Mouse (Mus musculus) limb, embryonic 11.5 days (tissue): ENCODE measurements around the gene Mtss1l. TPM values are rescaled to one million over a fixed set of nuclear protein-coding genes. Genes with fewer than 3 reads are reported as not detected.

Source experiments
- ATAC-seq: fragments of 200-750 bp; cut with Nextera tagmentation; 2 replicates; pipeline ENCODE4 v1.8.0; 2017; ENCODE audit warnings: low read depth; ENCODE audit not compliant: insufficient number of reproducible peaks, low FRiP score, low TSS enrichment
- DNase-seq: peaks from one replicate; pipeline ENCODE4 v3.0.0-alpha.2; 2015; ENCODE audit warnings: low spot score
- H3K27ac ChIP-seq: fragments of 300-500 bp; sonication (generic); replicated peaks from 2 replicates; pipeline ENCODE4 v1.5.1; 2014; ENCODE audit warnings: low read depth, mild to moderate bottlenecking, low read length
- H3K27me3 ChIP-seq: fragments of 300-500 bp; sonication (generic); 2 replicates; pipeline ENCODE4 v1.6.1; 2014; ENCODE audit warnings: mild to moderate bottlenecking, low read length, mixed read lengths; ENCODE audit not compliant: control insufficient read depth, insufficient read depth
- H3K36me3 ChIP-seq: fragments of 300-500 bp; sonication (generic); 2 replicates; pipeline ENCODE4 v1.6.1; 2014; ENCODE audit warnings: mild to moderate bottlenecking, low read length, moderate library complexity, mixed read lengths; ENCODE audit not compliant: control insufficient read depth, insufficient read depth
- H3K4me1 ChIP-seq: fragments of 300-500 bp; sonication (generic); 2 replicates; pipeline ENCODE4 v1.6.1; 2014; ENCODE audit warnings: low read length, mixed read lengths; ENCODE audit not compliant: control insufficient read depth, insufficient read depth
- H3K4me2 ChIP-seq: fragments of 300-500 bp; sonication (generic); 2 replicates; pipeline ENCODE4 v1.6.1; 2014; ENCODE audit warnings: low read depth, mild to moderate bottlenecking, moderate library complexity; ENCODE audit not compliant: severe bottlenecking
- H3K4me3 ChIP-seq: fragments of 300-500 bp; sonication (generic); 2 replicates; pipeline ENCODE4 v1.5.1; 2014; ENCODE audit warnings: low read depth, low read length
- H3K9ac ChIP-seq: fragments of 300-500 bp; sonication (generic); 2 replicates; pipeline ENCODE4 v1.6.1; 2014; ENCODE audit warnings: mild to moderate bottlenecking, low read length
- H3K9me3 ChIP-seq: fragments of 300-500 bp; sonication (generic); 2 replicates; pipeline ENCODE4 v1.6.1; 2016; ENCODE audit warnings: low read length; ENCODE audit not compliant: control insufficient read depth
- WGBS: fragments of 180-500 bp; shearing (Covaris S2); extraction: QIAGEN DNeasy Blood & Tissue Kit; methylation state at CpG from one replicate; pipeline ENCODE4 v1.1.7; 2014; 5-methylcytosine and 5-hydroxymethylcytosine counted together
- polyA plus RNA-seq: library from polyadenylated mRNA; unstranded; fragments of >200 nt; fragmentation: Nextera tagmentation; extraction: Ambion mirVana; gene quantifications from 2 replicates; pipeline ENCODE4 v1.2.1, GENCODE M21; 2014

Gene Mtss1l
- polyA plus RNA-seq, 1 experiment from 2014 or later: 15.7 TPM

DNA sequence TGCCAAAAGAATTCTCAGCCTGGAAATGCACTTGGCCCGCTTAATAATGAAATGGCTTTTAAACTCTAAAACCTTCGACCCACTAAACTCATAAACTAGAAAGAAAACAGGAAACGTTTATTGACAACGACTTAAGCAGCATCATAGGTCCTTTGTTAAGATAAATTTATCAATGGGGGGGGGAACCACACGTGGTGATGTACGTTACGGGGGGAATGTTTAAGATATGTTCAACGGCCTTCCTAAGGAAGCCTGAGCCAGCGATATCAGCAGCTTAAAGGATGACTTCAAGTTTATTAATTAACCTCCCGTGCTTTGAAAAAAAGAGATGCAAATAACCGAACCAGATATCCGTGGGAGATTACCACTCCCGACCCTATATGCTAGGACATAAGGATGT lies 29.0 kb downstream of the Mtss1l start:
- 55% methylated on average over 13 of the region's 13 CpGs for WGBS

DNA sequence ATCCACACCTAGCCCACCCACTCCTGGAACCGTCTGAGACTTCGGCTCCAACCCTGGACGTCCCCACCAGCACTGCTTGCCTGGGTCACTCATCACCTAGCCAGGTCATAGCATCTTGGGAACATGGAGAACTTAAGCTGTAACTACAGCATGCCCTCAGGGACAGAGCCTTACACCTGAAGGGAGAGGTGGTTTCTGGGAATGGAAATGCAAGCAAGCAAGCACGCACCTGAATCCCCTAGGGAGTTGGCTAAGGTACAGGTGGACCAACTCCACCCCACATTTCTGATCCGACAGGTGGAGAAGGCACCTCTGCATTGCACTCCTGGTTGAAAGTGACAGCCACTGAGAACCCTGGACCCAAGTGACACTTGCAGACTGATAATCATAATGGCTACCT lies 30.2 kb downstream of the Mtss1l start:
- no peak overlapping the region for H3K4me2 ChIP-seq
- ATAC-seq: no peak
- H3K4me3 ChIP-seq: no peak overlapping the region
- WGBS: 86% methylated on average over 5 of the region's 5 CpGs
- H3K27me3 ChIP-seq: no peaks in the 10 kb centered on the region
- no peaks in the 10 kb centered on the region; the same call in 1 of the 2 replicates for H3K36me3 ChIP-seq
- DNase-seq: no peak
- H3K4me1 ChIP-seq: no peaks in the 10 kb centered on the region
- H3K9me3 ChIP-seq: no peaks in the 10 kb centered on the region
- no peak overlapping the region for H3K27ac ChIP-seq
- H3K9ac ChIP-seq: no peak overlapping the region

More for the DNA sequence above, 29.0 kb downstream of the Mtss1l start:
- no peak overlapping the region for H3K9ac ChIP-seq
- H3K4me3 ChIP-seq: no peak overlapping the region
- H3K9me3 ChIP-seq: no peaks in the 10 kb centered on the region
- DNase-seq (no peak), ATAC-seq (no peak)
- H3K27ac ChIP-seq: no peak overlapping the region
- H3K4me2 ChIP-seq: no peak overlapping the region
- H3K27me3 ChIP-seq: no peaks in the 10 kb centered on the region
- H3K36me3 ChIP-seq: no peaks in the 10 kb centered on the region; the same call in 1 of the 2 replicates
- no peaks in the 10 kb centered on the region for H3K4me1 ChIP-seq

DNA sequence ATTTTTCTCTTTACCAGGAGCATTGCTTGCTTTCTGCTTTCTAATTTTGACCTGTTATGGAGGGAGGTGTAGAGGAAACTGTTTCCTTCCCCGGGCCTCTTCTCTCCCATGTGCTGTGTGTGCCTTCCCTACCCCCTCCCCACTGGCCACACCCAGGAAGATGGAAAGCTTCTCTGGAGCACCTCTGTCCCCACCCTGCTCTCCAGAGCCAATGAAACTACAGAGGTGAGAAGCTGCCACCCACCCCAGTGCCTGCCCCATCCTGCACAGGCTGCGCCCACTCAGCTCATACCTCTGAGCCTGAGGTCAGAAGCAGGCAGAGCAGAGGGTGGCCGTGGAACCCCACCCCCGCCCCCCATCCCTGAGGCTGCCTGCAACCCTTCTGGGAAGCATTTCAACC lies 33.4 kb downstream of the Mtss1l start:
- no peaks in the 10 kb centered on the region for H3K4me1 ChIP-seq
- ATAC-seq (no peak), DNase-seq (no peak)
- no peak overlapping the region for H3K4me3 ChIP-seq
- no peaks in the 10 kb centered on the region for H3K9me3 ChIP-seq
- no peak overlapping the region for H3K9ac ChIP-seq
- no peaks in the 10 kb centered on the region for H3K27me3 ChIP-seq
- no peaks in the 10 kb centered on the region for H3K36me3 ChIP-seq
- 38% methylated on average over 4 of the region's 4 CpGs for WGBS
- H3K27ac ChIP-seq: no peak overlapping the region
- no peak overlapping the region for H3K4me2 ChIP-seq

DNA sequence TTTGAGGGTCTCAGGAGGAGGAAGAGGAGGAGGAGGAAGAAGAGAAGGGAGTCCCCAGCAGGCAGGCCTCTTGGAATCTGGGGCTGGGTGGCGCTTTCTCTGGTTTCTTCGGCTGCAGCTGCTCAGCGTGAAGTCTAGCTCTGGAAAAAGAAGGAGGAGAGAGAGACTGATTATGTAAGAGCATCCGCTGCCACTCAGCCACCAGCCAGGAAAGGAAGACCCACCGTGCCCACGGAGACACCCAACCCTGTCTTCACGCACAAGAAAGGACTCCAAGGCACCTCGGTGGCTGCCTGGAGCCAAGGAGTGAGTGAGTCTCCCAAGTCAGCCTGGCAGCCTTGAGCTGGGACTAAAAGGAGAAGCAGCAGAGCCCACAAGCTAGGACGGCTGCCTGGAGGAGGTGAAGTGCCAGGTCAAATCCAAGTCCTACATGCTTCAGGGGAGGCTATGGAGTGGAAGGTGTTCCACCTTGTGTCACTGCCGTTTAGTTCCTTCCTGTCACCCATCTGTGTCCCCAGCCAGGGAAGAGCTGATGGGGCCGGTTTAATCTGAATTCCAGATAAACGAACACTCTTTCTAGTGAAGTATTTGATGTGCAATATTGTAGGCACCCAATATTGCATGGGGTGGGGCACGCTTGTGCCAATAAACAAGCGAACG lies 34.4 kb downstream of the Mtss1l start:
- ATAC-seq (no peak), DNase-seq (no peak)
- no peak overlapping the region for H3K27ac ChIP-seq
- H3K4me2 ChIP-seq: no peak overlapping the region
- WGBS: 63% methylated on average over 15 of the region's 15 CpGs
- no peaks in the 10 kb centered on the region for H3K27me3 ChIP-seq
- H3K4me1 ChIP-seq: no peaks in the 10 kb centered on the region
- H3K9me3 ChIP-seq: no peaks in the 10 kb centered on the region
- no peaks in the 10 kb centered on the region for H3K36me3 ChIP-seq
- no peak overlapping the region for H3K4me3 ChIP-seq
- H3K9ac ChIP-seq: no peak overlapping the region

GRCm38 (mm10) chr8:110756196-110756595 lies 34.9 kb downstream of the Mtss1l start:
- H3K36me3 ChIP-seq: no peaks in the 10 kb centered on the region
- WGBS: 74% methylated on average over 5 of the region's 5 CpGs

GRCm38 (mm10) chr8:110760280-110760940 lies 39.1 kb downstream of the Mtss1l start:
- Histone ChIP-seq H3K36me3 (no peaks in the 10 kb centered on the region), H3K4me1 (no peaks in the 10 kb centered on the region), H3K4me3 (no peak overlapping the region), H3K27ac (no peak overlapping the region), H3K27me3 (no peaks in the 10 kb centered on the region), H3K9ac (no peak overlapping the region), H3K4me2 (no peak overlapping the region), H3K9me3 (no peaks in the 10 kb centered on the region)
- WGBS: 65% methylated on average over 7 of the region's 7 CpGs
- DNase-seq (no peak), ATAC-seq (no peak)

More at GRCm38 (mm10) chr8:110756196-110756595, 34.9 kb downstream of the Mtss1l start:
- H3K4me3 ChIP-seq: no peak overlapping the region
- DNase-seq: no peak
- ATAC-seq: no peak
- no peaks in the 10 kb centered on the region for H3K4me1 ChIP-seq
- H3K27me3 ChIP-seq: no peaks in the 10 kb centered on the region
- no peak overlapping the region for H3K4me2 ChIP-seq
- no peaks in the 10 kb centered on the region for H3K9me3 ChIP-seq
- H3K27ac ChIP-seq: no peak overlapping the region
- H3K9ac ChIP-seq: no peak overlapping the region

DNA sequence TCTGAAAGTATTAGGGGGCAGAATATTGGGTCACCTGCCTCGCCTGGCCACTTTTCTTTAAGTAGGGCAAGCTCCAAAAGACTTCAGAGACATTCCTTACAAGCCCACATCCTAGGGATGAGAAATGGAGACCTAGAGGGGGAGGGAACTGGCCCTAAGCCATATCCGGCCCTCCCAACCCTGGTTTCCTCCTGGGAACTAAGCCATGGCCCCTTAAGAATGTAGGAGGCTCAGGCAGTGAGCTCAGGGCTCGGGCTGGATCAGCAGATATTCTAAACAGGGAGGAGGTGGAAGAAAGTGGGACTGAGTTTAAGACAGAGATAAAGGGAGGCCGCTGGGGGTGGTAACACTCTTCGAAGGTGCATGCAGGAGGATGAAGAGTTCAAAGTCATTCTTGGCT lies 39.9 kb downstream of the Mtss1l start:
- ATAC-seq: no peak

GRCm38 (mm10) chr8:110761988-110762387 lies 40.7 kb downstream of the Mtss1l start:
- Histone ChIP-seq H3K9me3 (no peaks in the 10 kb centered on the region), H3K4me3 (no peak overlapping the region), H3K36me3 (no peaks in the 10 kb centered on the region), H3K27ac (no peak overlapping the region), H3K27me3 (no peaks in the 10 kb centered on the region), H3K9ac (no peak overlapping the region), H3K4me1 (no peaks in the 10 kb centered on the region), H3K4me2 (no peak overlapping the region)
- DNase-seq: no peak
- WGBS: 67% methylated on average over 6 of the region's 6 CpGs
- ATAC-seq: no peak

More for the DNA sequence above, 39.9 kb downstream of the Mtss1l start:
- H3K27ac ChIP-seq: no peak overlapping the region
- no peaks in the 10 kb centered on the region for H3K36me3 ChIP-seq
- H3K4me1 ChIP-seq: no peaks in the 10 kb centered on the region
- H3K9me3 ChIP-seq: no peaks in the 10 kb centered on the region
- 58% methylated on average over 5 of the region's 5 CpGs for whole genome bisulfite sequencing
- no peak overlapping the region for H3K4me2 ChIP-seq
- no peaks in the 10 kb centered on the region for H3K27me3 ChIP-seq
- H3K9ac ChIP-seq: no peak overlapping the region
- no peak overlapping the region for H3K4me3 ChIP-seq
- DNase-seq: no peak
